Mouse (Mus musculus): ENCODE measurements around the gene Stambp. TPM values are rescaled to one million over a fixed set of nuclear protein-coding genes. Genes with fewer than 3 reads are reported as not detected.
A peak's percentile ranks its signal among the peaks of the same experiment; 100 is the strongest.

Gene Stambp
- total RNA-seq, 2 experiments from 2014 or later, result 4.0 to 34.5 TPM

DNA sequence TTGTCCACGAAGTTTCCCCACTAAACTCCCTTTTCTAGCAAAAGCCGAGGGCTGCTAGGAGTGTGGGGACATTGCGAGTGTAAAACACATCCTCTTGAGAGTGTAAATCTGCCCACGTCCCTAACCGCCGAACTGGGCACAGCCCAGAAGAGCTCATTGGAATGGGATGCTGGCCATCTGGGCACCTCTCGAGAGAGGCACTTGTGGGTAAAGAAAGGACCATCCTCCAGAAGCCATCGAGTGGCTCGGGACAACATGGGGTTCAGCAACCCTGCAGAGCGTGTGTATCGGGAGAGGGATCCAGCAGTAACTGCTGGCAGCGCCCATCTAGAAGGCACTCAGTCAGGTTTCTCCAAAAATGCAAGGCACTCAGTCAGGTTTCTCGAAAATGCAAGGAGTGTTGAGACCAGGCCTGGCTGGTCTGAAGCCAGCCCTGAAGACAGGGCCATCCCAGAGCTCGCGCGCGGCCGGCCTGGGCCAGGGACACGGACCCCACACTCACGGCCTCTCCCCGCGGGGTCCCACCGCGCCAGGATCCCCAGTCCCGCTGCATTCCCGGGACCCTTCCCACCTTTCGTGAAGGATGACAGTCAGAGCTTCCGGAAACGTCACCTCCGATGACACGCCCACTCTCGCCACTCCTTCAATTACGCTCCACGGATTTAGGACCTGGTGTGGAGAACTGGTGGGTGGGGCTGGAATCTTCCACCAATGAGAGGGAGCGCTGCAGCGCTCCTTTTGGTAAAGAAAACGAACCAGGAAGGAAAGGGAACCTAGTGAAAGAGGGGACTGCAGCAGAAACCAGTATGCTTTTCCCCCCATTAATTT is 475 bp downstream of the Stambp start:
- peak; percentile 99 for ATAC-seq (replicated peaks; ENCODE audit: poor library complexity)

DNA sequence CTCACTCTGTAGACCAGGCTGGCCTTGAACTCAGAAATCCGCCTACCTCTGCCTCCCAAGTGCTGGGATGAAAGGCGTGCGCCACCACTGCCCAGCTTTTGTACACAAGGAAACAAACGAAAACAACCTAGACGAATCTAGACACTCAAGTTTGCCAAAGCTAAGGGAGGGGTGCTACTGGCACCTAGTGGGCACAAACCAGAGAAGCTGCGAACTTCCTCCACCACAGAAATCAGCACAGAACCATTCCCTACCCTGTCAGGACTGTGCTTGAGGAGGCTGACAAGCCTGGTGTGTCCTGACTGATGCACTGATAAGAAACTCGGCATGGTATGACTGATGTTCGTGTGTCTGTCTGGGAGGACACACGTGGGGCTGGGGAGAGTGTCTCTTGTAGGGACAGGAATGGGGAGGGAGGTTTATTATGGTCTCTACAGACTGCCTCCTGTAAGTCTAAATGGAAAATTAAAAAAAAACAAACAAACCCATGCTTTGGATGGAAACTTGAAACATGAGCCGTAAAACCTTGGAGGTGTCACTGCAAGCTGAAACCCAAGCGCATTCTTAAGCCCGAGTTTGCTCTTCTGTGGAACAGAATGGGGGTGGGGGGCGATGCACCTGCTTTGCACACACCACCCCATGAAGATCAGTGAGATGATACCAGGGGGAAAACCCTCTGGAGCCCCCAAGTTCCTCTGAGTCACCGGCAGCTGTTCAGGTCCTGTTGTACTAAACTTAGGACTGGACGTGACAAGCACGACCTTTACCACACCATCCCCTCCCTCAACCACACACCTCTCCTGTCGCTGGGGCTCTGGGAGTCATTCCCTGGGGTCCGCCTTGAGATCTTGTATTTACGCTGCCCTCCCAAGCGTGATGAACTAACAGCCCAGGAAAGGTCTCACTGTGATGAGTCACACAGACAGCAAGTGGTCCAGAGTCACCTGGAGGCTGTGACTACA is 3.3 kb downstream of the Stambp start:
- 0 out of 2 replicates have a peak, but pooled peaks have one; percentile 26 for ATAC-seq (replicated peaks; ENCODE audit: poor library complexity)

DNA sequence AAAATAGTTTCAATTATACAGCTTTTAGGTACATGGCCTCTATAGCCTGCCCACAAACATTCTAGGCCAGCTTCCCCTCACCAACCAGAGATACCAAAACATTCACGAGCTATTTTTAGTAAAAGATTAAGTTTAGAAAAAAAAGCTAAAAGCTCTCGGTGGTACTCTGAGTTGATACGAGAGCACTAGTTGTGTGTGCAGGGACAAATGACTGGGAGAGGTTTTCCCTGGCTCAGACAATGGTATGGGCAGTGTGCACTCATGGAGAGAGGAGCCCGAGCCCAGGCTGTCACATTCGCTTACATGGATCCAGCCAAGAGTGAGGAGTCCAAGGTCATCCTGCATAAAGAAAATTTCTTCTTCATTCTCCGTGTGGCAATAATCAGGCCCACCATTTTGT is 16.6 kb downstream of the Stambp start:
- ATAC-seq (replicated peaks; ENCODE audit: poor library complexity), result no peak

DNA sequence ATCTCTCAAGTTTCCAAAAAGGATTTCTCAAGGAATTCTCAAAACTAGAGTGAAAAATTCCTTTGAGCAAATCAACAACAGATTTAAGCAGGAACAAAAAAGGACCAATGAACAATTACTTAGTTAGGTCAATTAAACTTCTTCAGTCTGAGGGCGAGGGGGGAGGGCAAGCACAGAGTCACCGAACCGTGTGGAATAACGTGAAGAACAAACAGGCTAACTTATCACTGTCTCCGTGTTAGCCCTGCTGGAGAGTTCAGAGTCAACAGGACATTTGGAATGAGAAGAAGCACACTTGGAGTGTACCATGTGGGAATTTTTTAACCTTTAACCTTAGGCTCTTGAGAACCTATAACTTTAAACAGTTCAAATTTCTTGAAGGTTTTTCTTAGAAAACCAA is 24.2 kb downstream of the Stambp start:
- ATAC-seq (replicated peaks; ENCODE audit: poor library complexity), result no peak

DNA sequence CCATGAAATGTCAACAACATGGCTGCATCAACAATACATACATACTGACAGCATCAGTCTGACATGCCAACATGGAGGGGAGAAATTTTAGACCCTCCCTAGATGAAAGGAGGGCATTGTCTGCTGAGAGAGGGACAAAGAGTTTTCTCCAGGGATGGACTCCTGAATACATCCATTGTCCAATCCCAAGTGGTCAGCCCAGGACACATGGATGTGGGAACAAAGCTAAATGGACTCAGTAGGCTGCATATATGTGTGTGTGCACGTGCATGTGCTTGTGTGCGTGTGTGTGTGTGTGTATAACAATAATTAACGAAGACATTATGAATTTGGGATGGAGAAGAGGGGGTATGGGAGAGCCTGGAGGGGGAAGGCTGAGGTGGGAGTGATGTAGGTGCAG is 26.8 kb downstream of the Stambp start:
- ATAC-seq (replicated peaks; ENCODE audit: poor library complexity), result no peak

DNA sequence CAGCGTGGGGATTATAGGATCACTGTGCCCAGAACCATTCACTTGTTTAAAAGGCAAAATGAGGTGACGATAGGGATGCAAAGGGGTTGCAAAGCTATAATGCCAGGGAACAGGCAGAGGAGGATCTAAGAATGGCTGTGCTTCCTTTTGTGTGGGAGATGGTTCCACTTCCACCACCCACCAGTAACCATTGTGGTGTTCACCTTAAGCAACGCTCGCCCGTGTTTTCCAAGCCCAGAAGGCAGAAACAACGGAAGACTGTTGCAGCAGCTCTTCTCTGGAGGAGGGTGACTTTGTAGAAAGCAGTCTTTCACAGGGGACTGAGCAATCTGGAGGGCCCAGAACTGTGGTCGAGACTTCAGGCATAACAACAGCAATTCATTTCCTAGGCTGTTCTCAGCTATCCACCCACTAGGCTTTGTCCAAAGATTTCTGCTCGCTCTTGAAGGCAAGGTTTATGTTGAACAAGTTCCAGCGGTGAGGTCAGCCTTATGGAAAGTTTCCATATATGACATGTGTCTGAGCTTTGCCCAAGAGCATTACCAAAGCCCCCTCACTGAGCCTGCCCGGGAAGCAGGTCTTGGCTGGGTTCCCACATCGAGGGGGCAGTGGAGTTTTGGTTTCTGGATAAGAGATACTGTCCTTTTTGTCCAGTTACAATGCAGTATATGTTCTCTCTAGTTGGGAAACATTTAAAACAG is 30.6 kb downstream of the Stambp start:
- ATAC-seq (replicated peaks; ENCODE audit: poor library complexity), result no peak

DNA sequence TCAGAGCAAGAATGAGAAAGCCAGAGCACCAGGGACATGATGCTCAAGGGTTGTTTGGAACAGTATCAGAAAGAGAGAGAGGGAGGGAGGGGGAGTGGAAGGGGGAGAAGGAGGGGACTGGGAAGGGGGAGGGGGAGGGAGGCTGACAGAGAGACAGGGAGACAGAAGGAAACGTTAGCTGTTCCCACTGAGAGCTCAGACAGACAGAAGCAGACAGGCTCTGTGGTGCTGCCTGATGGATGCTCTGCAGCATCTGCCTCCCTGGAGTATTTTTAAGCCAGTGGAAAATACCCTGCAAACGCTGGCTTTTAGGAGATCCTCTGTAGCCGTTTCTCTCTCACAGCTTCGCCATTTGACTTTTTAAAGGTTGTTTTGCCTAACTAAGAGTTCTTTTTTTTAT is 32.5 kb downstream of the Stambp start:
- no peak for ATAC-seq (replicated peaks; ENCODE audit: poor library complexity)

DNA sequence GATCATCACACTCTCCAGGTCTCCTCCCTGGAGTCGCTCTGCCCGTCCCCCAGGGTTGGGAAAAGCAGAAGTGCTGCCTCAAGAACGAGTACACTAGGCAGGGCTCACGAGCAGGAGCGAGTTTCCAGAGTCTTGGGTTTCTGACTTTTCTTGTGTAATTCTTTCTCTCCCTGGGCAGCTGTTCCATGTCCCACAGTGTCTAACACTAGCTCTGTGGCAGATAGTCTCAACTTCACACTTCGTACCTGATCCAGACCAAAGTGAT is 35.8 kb downstream of the Stambp start:
- peak; percentile 50 for ATAC-seq (replicated peaks; ENCODE audit: poor library complexity)

DNA sequence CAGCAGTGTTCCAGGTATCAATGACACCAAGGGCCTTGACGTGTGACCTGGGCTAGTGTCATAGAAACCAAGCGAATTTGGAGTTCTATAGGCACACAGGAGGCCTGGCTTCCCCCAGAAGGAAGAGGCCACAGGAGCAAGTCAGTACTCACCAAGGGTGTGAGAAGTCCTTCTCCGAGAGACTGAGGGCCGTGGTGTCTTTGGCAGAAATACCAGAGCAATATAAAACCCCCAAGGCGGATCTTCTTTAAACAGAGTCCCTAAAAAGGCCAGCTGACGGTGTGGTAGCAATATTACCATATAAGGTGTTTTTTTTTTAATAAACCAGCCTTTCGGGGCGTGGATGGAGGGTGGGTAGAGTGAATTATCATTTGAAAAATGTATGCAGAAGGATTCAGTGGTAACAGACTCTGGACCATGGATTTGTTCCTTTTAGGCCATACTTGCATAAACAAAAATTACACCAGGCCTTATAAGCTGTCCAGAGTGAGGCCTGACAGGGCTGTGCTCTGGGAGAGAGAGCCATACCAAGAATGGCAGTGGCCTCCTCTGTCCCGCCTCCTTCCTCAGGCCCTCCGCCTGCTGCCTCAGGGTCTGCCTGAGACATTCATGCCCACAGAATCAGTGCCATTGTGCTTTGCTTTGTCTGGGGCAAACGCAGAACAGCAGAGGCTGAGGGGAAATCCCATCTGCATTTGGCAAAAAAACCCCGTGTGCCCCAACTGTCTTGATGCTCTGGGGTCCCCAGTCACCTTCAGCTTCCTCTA is 36.3 kb downstream of the Stambp start, which contains the start of gene Actg2:
Gene Actg2, minus strand, starts transcription at position 238 of the 767 bp plus-strand sequence.
- no peak for ATAC-seq (replicated peaks; ENCODE audit: poor library complexity)

DNA sequence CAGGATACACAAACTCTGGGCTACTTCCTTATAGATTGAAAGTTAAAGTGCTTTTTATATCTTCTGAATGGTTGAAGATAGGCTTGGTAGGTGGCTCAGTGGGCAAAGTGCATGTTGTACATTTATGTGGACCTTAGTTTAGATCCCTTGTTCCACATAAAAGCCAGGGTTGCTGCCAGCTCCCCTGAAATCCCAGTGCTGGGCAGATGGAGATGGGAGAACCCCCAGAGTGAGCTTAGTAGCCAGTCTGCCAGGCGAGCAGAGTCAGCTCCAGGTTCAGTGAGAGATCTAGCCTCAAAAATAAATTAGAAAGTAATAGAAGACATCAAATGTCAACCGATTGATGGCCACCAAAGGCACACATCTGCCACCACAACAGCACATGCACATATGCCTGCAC is 39.9 kb downstream of the Stambp start:
- ATAC-seq (replicated peaks; ENCODE audit: poor library complexity), result no peak

DNA sequence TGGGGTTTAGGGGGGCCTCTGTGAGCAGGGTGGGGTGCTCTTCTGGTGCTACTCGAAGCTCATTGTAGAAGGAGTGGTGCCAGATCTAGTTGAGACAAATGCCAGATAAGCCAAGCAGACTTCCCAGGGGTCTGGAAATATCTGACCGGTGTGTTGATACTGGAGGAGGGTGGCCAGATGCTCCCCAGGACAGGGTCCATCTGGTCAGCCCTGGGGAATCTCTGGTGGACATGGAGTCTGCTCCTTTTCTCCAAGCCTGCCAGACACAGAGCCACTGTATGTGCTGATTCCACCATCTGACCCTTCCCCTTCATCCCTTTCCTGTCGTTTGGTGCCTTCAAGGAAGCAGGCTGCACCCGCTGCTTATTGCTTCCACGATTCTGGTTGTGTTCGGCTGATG is 49.3 kb downstream of the Stambp start:
- no peak for ATAC-seq (replicated peaks; ENCODE audit: poor library complexity)

DNA sequence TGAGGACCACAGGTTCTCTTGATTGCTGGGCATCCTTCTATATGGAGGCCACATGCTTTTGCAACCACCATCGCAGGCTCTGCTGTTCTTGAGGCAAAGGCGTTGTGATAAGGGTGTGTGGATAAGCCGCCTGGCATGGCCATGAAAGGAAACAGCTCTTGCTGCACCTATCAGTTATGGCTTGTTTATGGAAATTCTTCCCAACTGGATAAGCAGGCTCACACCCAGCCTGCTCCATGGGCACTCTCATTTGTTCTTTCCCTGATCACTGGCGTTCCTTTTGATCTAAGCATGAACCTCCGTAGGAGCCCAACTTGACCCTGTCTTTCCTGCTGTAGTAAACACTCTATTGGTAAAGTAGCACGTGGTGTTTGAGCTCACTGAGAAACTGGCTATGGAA is 50.7 kb downstream of the Stambp start:
- ATAC-seq (replicated peaks; ENCODE audit: poor library complexity), result no peak

DNA sequence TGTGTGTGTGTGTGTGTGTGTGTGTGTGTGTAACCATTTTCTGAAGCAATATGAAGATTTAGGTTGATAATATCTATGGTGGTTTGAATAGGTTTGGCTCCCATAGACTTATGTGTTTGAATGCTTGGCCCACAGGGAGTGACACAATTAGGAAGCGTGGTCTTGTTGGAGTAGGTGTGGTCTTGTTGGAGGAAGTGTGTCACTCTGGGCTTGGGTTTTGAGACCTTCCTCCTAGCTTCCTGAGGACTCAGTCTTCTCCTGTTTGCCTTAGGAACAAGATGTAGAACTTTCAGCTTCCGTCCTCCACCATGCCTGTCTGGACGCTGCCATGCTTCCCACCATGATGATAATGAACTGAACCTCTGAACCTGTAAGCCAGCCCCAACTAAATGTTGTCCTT is 53.9 kb downstream of the Stambp start:
- ATAC-seq (replicated peaks; ENCODE audit: poor library complexity), result peak; percentile 39

DNA sequence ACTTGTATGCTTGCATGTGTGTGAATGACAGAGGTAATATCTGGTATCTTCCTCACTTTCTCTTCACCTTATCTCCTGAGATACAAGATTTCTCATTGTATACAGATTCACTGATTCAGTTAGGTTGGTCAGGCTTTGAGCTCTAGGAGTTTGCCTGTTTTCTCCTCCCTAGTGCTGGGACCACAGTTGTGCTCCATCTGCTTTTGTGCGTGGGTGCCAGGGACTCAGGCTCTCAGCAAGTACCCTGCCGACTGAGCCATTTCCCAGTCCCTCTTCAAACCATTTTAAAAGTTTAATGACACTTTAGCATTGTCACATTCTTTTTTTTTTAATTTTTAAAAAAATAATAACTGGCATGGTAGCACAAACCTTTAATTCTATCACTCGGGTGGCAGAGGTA is 57.4 kb downstream of the Stambp start:
- no peak for ATAC-seq (replicated peaks; ENCODE audit: poor library complexity)

DNA sequence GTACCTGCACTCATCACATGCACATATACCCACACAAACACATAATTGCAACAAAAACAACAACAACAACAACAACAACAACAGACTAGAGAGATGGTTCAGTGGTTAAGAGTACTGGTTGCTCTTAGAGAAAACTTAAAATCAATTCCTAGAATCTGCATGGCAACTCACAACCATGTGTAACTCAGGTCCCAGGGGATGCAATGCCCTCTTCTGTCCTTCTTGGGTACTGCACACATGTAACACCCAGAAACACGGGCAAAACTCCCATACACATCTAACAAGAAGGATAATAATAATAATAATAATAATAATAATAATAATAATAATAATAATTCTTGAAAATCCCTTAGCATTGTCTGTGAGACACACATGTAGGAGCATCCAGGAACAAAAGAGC is 60.0 kb downstream of the Stambp start:
- peak; percentile 97 for ATAC-seq (replicated peaks; ENCODE audit: poor library complexity)

DNA sequence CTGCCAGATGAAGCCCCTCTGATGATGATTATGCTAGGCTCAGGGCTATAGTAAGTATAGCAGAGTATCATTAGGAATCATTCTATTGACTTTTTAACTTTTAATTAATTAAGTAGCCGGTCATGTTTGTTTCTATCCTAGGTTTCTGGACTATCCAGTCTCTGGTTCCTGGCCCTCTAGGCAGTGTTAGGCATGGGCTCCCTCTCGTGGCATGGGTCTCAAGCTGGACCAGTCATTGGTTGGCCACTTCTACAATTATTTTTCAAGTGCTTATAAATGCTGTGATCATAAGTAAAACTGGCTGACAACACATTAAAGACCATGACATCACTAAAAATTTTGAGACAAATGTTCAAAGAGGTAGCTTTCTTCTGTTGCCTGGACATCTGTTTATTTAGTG is 62.3 kb downstream of the Stambp start:
- ATAC-seq (replicated peaks; ENCODE audit: poor library complexity), result no peak

DNA sequence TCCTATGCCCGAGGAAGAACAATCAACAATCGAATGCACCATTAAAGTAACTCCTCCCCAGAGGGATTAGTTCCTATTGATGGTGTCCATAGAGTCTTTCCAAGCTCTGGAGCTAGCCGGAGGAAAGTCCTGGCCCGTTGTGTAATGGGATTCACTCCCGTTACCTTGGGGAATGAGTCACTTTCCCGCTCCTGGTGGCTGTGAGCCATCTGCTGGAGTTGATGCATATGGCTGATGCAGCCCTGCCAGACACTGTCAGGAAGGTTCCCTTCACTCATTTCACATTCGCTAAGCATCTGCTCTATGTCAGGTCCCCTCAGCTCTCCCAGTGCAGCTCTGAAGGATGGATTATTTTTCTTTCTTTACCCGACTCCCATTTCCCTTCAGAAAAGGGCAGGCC is 63.1 kb downstream of the Stambp start:
- ATAC-seq (replicated peaks; ENCODE audit: poor library complexity), result no peak

DNA sequence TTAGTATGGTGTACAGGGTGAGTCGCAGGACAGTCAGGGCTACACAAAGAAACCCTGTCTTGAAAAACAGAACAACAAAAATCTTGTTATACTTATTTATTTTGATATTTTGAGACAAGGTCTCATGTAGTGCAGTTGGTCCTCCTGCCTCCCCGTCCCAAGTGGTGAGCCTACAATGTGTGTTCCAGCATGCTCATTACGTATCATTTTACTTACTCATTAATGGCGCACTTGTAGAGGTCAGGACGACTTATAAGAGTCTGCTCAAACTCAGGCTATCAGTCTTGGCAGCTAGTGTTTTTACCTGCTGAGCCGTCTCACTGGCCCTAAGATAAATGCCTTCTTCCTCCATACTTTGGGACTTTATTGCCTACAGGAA is 65.4 kb downstream of the Stambp start:
- ATAC-seq (replicated peaks; ENCODE audit: poor library complexity), result 0 out of 2 replicates have a peak, but pooled peaks have one; percentile 10

DNA sequence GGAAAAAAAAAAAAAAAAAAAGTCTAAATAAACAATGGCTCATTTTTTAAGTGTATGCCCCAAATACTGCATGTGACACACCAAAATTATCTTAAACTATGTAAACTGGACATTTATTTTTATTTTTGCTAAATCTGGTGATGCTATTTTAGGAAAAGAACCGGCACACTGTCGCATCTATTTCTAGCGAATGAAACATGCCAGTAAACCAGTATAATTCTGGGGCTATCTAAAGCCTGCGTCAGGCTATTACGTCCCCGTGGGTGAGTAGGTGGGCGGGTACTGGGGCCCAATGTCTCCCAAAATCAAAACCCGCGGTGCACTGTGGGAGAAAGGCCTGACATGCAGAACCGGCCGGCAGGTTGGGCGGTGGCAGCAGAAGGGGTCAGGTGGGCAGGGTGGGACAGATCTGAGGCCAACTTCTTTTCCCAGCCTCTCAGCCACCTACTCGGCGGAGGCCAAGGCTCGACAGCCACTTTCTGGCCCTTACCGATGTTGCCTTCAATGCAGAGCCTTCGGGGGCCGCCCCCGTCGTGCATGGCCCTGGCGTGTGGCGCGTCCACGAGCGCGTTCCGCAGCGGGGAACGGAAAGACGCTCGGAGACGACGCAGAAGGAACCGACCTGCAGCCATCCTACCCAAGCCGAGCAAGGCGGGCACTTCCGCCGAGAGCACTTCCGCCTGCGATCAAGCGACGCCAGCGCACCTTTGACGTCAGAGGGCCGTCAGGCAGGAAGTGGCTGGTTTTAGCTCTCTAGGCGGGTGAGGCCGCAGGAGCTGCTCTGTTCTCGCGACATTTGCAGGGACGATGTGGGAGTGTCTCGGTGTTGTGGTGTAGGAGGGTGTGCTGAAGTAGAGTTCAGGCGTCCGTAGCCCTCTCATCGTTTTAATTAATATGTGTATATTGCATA is 66.0 kb downstream of the Stambp start, which contains the start of gene Dguok:
Gene Dguok, minus strand, starts transcription at position 712 of the 910 bp plus-strand sequence.
- peak; percentile 93 for ATAC-seq (replicated peaks; ENCODE audit: poor library complexity)

DNA sequence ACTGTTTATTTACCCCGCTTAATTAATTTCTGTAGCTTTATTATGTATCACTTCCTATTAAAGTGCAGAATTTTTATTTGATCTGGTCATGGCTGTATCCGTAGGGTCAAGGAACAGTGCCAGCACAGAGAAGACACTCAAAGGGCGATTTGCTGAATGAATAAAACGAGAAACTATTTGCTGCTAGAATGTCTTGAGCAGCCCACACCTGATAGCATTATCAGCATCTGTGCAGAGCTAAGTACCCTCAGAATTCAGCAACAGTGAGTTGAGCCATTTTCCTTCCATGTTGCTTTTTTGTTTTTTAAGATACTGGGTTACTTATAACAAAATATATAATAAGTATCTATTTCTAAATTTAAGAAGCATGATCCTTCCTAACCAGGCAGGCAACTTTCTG is 67.0 kb downstream of the Stambp start:
- ATAC-seq (replicated peaks; ENCODE audit: poor library complexity), result no peak
